Mouse (Mus musculus): ENCODE results near the gene Fgfr2. TPM values are rescaled to one million over a fixed set of nuclear protein-coding genes. Genes with fewer than 3 reads are reported as not detected.

Fgfr2 gene
- total RNA-seq, 2 experiments from 2014 or later, result 47.6 to 49.5 TPM

DNA sequence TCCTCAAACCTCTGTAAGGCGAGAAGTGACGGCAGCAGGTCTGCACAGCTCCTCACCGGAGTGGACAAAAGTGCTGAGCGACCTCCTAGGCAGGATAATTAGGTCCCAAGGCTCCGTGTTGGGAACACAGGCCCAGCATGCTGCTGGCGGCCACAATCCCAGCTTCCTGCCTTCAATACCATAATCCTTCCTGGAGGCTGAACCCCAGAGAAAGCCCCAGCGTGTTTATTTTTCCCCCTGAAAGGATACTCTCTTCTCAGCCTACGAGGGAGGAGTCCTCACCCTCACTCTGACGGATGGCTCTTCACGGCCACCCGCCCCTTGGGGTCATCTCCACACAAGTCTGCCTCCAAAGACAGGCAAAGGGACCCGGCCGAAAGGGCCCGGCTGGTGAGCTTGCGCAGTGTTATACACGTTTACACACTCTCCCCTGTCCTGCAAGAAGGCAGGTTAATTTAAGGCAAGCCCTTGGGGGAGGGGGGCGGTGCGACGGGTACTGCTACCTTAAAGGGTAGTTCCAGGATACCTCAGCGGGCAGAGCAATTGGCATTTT is 2859.3 kb downstream of the Fgfr2 start:
- H3K27ac ChIP-seq, result peak overlapping the region; percentile 87
- H3K4me3 ChIP-seq, result peak overlapping the region; percentile 74
- TF ChIP-seq CTCF (conservative IDR thresholded peaks at IDR 0.05), result no peak
- no peak for DNase-seq (ENCODE audit: low spot score in 2 of 2)

DNA sequence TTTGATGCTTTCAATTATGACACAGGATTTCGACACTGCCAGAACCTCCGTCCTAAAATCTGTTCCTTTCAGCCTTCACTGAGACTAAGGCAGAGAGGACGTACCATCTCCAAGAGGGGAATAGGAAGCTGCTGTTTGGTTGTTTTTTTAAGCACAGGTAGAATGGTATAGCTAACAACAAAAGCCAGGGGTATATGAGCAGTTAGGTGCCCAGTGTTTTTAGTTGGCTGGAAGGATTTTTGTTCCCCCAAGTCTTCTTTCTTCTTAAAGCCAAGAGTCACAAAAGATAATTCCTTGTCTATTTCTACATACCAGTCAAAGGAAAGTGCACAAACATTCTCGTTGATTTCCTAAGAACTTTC is 2859.9 kb downstream of the Fgfr2 start:
- Histone ChIP-seq H3K4me3 (peak overlapping the region; percentile 74), H3K27ac (peak overlapping the region; percentile 87)
- TF ChIP-seq CTCF (conservative IDR thresholded peaks at IDR 0.05), result no peak
- no peak for DNase-seq (ENCODE audit: low spot score in 2 of 2)

DNA sequence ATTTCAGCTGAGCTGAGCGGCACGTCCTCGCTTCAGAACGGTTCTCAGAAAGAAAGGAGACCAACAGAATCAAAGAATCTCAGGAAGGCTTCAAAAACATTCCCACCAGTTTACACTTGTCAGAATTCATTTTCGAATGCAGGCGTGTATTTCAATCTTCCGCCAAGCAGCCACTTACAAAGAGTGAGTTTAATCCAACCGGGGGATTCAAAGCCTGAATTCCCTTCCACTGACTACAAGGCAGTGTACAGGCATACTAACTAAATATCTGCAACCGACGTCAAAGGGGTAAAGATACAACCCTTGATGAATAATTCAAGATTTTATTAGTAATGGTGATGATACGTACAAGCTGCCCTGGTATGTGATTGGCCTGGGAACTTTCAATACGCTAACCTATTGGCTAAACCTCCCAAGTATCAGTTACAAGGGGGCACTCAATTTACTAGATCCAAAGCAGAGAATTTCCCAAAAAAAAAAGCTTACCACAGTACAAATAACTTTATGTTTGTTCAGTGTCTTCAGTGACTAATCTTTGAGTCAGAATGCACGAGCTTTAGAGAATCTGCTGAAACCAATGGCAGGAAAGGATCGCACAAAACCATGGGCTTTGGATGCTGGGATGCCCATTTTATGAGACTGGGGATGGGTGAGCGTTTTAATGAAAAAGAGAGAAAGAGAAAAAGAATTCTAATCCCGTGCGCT is 2860.5 kb downstream of the Fgfr2 start:
- peak overlapping the region; percentile 74 for H3K4me3 ChIP-seq
- no peak for TF ChIP-seq CTCF (conservative IDR thresholded peaks at IDR 0.05)
- no peak for DNase-seq (ENCODE audit: low spot score in 2 of 2)
- peak overlapping the region; percentile 87 for H3K27ac ChIP-seq

DNA sequence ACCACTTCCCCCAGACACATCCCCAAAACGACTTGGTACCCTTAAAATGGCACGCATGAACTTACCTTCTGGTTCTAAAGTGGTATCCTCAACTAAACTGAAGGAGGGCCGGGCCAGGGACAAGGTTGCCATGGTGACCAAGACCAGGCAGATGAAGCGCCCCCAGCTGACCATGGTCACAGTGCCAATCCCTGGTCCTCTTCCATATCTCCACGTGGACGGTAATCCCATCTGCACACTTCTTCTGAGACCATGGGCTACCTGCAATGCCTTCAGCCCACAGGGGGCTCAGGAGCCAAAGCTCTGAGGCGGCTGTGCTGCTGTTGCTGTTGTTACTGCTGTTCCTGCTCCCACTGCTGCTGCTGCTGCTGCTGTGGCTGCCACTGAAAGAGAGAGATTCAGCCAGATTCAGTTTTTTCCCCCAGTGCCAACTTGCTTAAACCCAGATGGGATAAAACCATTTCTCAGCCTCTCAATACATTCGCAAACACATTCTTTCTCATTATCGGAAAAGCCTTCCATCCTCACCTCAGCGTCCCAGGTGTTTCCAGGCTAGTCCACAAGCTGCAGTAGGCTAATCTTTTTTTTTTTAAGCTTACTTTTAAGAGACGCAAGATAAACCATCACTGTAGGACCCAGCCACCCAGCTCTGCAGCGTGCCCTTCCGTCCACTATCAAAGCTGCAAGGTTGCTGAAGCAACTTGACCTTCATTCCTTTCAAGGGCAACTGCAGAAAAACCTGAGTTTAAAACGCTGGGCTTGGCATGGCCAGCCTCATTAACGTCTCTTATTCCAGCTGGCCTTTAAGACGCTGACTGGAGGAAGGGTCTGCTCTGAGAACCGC is 2861.2 kb downstream of the Fgfr2 start:
- no peak for DNase-seq (ENCODE audit: low spot score in 2 of 2)
- no peak for TF ChIP-seq CTCF (conservative IDR thresholded peaks at IDR 0.05)
- Histone ChIP-seq H3K27ac (peak overlapping the region; percentile 87), H3K4me3 (peak overlapping the region; percentile 74)

DNA sequence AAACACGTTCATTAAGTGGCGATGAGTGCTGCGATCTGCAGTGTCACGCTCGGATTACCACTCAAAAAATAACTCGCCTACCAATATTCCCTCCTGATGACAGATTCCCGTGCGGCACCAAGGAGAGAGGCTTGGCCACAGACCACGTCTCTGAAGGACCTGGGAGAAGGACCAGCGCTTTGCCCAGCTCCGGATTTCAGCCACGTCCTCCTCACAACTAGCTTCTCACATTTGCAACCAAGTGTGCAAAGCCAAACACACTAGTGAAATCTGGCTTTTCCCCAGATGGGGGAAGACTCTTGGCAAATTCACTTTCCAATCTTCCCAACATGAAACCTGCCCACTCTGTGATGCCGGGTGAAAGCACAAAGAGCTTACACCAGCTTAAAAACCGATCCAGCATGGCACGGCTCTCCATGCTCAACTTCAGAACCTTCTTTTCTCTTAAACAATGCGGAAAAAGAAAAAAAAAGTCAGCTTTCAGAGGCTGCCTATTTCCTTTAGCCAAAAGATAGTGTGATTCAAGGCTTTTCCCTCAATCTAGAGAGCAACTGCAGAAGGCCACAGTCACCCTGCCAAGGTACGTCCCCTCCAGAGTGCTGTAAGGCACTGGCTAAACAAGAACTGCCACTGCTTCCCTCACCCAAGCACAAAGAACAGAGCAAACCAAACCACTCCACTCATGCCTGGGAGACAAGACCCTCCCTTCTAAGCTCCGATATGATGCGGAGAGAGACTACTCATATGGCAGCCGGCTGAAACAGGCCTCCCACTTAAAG is 2862.1 kb downstream of the Fgfr2 start:
- H3K4me3 ChIP-seq, result peak overlapping the region; percentile 74
- no peak for DNase-seq (ENCODE audit: low spot score in 2 of 2)
- H3K27ac ChIP-seq, result peak overlapping the region; percentile 87
- no peak for TF ChIP-seq CTCF (conservative IDR thresholded peaks at IDR 0.05)

DNA sequence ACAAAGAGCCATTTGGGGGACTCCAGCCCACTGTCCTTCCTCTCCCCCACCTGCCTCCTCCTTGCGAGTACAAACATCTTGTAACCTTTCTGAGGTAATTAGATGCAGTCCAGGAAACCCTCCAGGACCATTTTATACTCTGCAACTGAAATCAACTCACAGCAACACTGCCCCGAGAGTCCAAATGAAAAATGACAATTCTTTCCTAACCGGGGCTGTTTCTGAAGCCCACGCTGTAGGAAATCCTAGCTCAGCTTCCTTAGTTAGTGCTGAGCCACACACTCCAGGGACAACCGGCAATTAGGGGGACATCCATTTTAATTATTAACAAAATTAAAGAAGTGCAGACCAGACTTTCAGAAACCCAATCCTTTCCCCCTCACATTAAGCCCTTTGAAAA is 2863.1 kb downstream of the Fgfr2 start:
- DNase-seq (ENCODE audit: low spot score in 2 of 2), result no peak
- peak; percentile 72 for TF ChIP-seq CTCF (conservative IDR thresholded peaks at IDR 0.05)
- peak overlapping the region; percentile 87 for H3K27ac ChIP-seq
- H3K4me3 ChIP-seq, result peak overlapping the region; percentile 74

DNA sequence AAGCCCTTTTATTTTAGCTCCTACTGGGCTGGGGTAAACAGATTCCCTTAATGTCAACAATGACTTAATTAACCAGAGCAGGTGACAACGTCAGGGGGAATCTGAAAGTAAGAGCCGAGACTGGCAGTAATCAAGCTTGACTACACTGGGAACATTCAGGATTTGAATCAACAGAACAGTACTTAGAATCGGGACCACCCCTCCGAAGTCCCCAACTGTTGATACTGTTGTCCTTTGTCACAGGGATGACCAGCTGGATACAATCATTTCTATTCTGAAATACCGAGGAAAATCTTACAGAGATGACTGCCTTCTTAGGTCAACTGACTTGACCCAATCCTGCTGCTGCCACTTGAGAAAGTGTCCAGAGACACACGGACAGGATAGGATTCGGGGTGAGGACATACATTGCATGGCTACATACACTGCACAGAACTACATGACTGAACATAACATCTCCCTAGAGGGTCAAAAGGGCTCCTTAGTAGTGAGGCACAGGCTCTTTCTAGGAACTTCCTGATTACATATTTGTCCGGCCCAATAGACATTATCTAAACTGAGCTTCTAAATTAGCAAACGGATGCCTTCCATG is 2864.3 kb downstream of the Fgfr2 start:
- Histone ChIP-seq H3K4me3 (peak overlapping the region; percentile 74; the same call in 1 of the 2 replicates), H3K27ac (peak overlapping the region; percentile 87; the same call in 1 of the 2 replicates)
- no peak for DNase-seq (ENCODE audit: low spot score in 2 of 2)
- no peak for TF ChIP-seq CTCF (conservative IDR thresholded peaks at IDR 0.05)

DNA sequence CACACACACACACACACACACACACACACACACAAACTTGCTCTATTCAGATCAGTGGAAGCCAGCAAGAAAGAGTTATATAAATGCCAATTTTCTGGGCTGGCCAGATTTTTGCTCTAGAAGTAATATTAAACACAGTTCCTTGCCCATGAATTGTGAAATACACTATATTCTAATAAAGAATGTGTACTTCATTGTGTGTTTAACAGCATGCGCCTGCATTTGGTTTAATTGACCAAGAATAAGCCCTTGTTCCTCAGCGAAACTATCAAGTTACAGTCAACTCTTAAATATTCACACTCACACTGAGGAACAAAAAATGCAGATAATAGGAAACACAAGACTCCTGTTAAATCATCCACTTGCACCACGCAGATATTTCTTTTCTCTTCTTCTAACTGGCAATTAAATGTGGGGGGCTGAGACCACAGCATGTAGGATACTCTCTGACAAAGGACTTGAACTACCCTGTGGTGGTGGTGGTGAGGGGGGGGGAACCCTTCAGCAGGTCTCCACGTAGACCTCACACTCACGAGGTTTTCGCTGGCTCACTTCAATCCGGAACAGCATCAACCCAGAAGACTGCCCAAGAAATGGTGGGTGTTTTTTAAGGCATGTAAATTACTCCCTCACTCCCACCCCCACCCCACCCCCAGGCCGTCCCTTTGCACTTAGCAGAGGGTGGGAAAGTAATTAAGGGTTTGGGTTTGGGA is 2865.0 kb downstream of the Fgfr2 start:
- H3K4me3 ChIP-seq, result no peak overlapping the region
- TF ChIP-seq CTCF (conservative IDR thresholded peaks at IDR 0.05), result no peak
- H3K27ac ChIP-seq, result peak overlapping the region; percentile 32; the same call in 1 of the 2 replicates
- DNase-seq (ENCODE audit: low spot score in 2 of 2), result no peak

DNA sequence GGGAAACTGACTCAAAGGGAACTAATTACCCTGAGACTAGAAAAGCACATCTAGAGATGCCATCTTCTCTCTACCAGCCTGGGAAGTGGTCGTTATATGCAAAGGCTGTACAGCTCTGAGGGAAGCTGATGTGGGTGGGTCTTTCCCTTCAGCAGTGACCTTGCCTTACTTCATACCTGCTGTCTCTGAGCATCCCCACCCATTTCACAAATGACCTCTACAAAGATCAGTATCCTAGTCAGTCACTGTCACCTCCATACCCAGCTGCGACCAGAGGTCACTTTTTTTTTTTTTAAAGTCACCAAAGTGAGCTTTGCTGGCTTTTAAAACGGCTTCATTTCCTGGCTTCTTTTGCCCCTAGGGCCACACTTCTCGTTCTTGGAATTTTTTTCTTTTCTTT is 2869.9 kb downstream of the Fgfr2 start:
- no peak overlapping the region for H3K27ac ChIP-seq
- H3K4me3 ChIP-seq, result no peak overlapping the region
- no peak for TF ChIP-seq CTCF (conservative IDR thresholded peaks at IDR 0.05)
- DNase-seq (ENCODE audit: low spot score in 2 of 2), result no peak

DNA sequence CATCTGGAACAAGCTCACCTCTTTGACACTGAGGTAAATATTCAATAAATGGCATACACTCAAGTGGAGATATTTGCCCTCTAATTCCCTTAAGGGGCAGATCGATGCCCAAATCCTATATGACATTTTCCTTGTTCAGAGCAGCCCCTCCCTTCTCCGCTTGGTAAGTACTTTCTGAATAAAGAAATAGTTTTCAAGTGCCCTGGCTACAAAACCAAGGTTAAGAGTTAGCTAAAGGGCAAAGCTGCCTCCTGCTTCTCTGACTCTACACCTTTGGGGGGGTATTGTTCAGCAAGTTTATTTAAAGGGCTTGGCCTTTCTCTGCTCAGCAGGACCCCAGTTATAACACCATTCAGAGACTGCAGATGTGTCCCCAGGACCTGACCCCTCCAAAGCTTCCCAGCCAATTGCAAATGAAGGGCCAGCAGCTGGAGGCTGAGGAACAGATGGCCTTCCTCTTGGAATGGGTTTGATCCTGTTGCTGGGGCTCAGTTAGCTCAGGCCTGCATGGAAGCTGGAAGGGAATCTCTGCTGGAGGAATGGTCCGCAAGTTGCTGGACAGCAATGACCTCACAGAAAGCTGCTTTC is 2871.1 kb downstream of the Fgfr2 start:
- no peak overlapping the region for H3K27ac ChIP-seq
- DNase-seq (ENCODE audit: low spot score in 2 of 2), result no peak

DNA sequence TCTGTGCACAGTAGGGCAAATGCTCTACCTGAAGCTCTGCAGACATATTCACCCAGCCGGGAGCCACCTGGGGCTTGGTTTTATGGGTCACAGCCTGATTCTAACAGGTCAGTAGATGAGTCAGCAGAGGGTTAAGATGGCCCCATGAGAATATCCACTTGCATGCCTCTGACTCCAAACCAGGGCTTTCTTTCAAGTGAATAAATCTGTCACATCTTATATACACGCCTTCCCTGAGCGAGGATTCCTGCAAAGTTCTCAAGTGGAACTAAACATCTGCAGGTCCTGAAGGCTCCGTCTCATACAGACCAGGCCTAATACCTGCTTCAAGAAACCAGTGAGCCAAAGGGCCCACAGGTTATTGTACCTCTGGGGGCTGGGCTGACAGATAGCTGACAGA is 2872.2 kb downstream of the Fgfr2 start:
- peak overlapping the region; percentile 43; the same call in 1 of the 2 replicates for H3K27ac ChIP-seq
- no peak for TF ChIP-seq CTCF (conservative IDR thresholded peaks at IDR 0.05)
- H3K4me3 ChIP-seq, result no peak overlapping the region
- no peak for DNase-seq (ENCODE audit: low spot score in 2 of 2)

More for the DNA sequence above, 2871.1 kb downstream of the Fgfr2 start:
- no peak for TF ChIP-seq CTCF (conservative IDR thresholded peaks at IDR 0.05)
- H3K4me3 ChIP-seq, result no peak overlapping the region
